Mouse (Mus musculus): ENCODE data around the gene Cdh13.

The Cdh13 gene

GRCm38 (mm10) chr8:118381641-118382040 lies 98.1 kb downstream of the Cdh13 start:
- DNase-seq (ENCODE audit: low spot score) = no peak

GRCm38 (mm10) chr8:118384314-118384713 lies 100.8 kb downstream of the Cdh13 start:
- no peak for DNase-seq (ENCODE audit: low spot score)

- DNase-seq (ENCODE audit: low spot score) = no peak
Measured at GRCm38 (mm10) chr8:118389456-118389855, 105.9 kb downstream of the Cdh13 start.

- no peak for DNase-seq (ENCODE audit: low spot score)
Measured at GRCm38 (mm10) chr8:118393909-118394650, 110.5 kb downstream of the Cdh13 start.

- no peak for DNase-seq (ENCODE audit: low spot score)
Measured at GRCm38 (mm10) chr8:118395178-118395577, 111.6 kb downstream of the Cdh13 start.

GRCm38 (mm10) chr8:118404836-118405235 lies 121.3 kb downstream of the Cdh13 start:
- no peak for DNase-seq (ENCODE audit: low spot score)

- no peak for DNase-seq (ENCODE audit: low spot score)
Measured at GRCm38 (mm10) chr8:118407322-118407721, 123.8 kb downstream of the Cdh13 start.

- no peak for DNase-seq (ENCODE audit: low spot score)
Measured at GRCm38 (mm10) chr8:118409396-118409795, 125.9 kb downstream of the Cdh13 start.

GRCm38 (mm10) chr8:118410341-118410970 lies 126.9 kb downstream of the Cdh13 start:
- no peak for DNase-seq (ENCODE audit: low spot score)

- DNase-seq (ENCODE audit: low spot score) = no peak
Measured at GRCm38 (mm10) chr8:118415672-118416071, 132.1 kb downstream of the Cdh13 start.

- DNase-seq (ENCODE audit: low spot score) = no peak
Measured at GRCm38 (mm10) chr8:118416811-118417355, 133.3 kb downstream of the Cdh13 start.

- no peak for DNase-seq (ENCODE audit: low spot score)
Measured at GRCm38 (mm10) chr8:118422624-118423023, 139.1 kb downstream of the Cdh13 start.

- no peak for DNase-seq (ENCODE audit: low spot score)
Measured at GRCm38 (mm10) chr8:118428941-118429340, 145.4 kb downstream of the Cdh13 start.

- no peak for DNase-seq (ENCODE audit: low spot score)
Measured at GRCm38 (mm10) chr8:118431731-118432440, 148.4 kb downstream of the Cdh13 start.

- no peak for DNase-seq (ENCODE audit: low spot score)
Measured at GRCm38 (mm10) chr8:118433553-118434180, 150.1 kb downstream of the Cdh13 start.

- DNase-seq (ENCODE audit: low spot score) = no peak
Measured at GRCm38 (mm10) chr8:118436751-118437150, 153.2 kb downstream of the Cdh13 start.

GRCm38 (mm10) chr8:118437152-118437551 lies 153.6 kb downstream of the Cdh13 start:
- DNase-seq (ENCODE audit: low spot score) = peak; percentile 21

GRCm38 (mm10) chr8:118437874-118438273 lies 154.3 kb downstream of the Cdh13 start:
- DNase-seq (ENCODE audit: low spot score) = no peak

- no peak for DNase-seq (ENCODE audit: low spot score)
Measured at GRCm38 (mm10) chr8:118439857-118440256, 156.3 kb downstream of the Cdh13 start.

GRCm38 (mm10) chr8:118443361-118443760 lies 159.8 kb downstream of the Cdh13 start:
- DNase-seq (ENCODE audit: low spot score) = no peak

GRCm38 (mm10) chr8:118444651-118445207 lies 161.2 kb downstream of the Cdh13 start:
- no peak for DNase-seq (ENCODE audit: low spot score)

- DNase-seq (ENCODE audit: low spot score) = no peak
Measured at GRCm38 (mm10) chr8:118446516-118446915, 163.0 kb downstream of the Cdh13 start.
